Mouse (Mus musculus) kidney, adult 2 months (tissue): ENCODE measurements around the gene Bet1l.

Experiments used
- CTCF ChIP-seq: fragments of 200-500 bp; conservative IDR thresholded peaks from 2 replicates; pipeline ENCODE4 v1.5.1; 2011; ENCODE audit warnings: low read depth, mild to moderate bottlenecking, control low read depth, low read length, moderate library complexity, mixed read lengths; ENCODE audit not compliant: insufficient read depth, insufficient read length
- POLR2A ChIP-seq: fragments of 200-500 bp; IDR thresholded peaks from one replicate; pipeline ENCODE4 v1.6.1; 2011; ENCODE audit warnings: low read depth, low read length, control low read depth

DNA sequence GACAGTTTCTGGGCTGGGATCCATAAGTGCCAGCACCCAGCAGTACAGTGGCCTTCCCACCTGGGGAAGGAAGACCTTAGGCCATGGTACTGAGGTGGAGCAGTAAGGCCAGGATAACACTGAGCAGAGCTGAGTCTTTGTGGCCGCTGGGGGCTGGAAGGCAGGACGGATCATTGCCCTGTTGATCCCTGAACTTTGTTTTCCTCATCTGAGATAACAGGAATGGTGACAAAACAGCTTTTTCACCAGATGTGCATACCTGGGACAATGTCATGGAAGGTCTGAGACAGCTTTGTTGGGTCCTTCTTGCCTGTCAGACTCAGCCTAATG lies 21.7 kb downstream of the Bet1l start:
- TF ChIP-seq CTCF = no peak
- TF ChIP-seq POLR2A = no peak
